Mouse (Mus musculus) heart, postnatal 14 days (tissue): ENCODE data around the gene Spock1. TPM values are rescaled to one million over a fixed set of nuclear protein-coding genes. Genes with fewer than 3 reads are reported as not detected.

ENCODE experiments used
- DNase-seq, 2 experiments: peaks; one replicate each; pipeline ENCODE4 v3.0.0; 2021 to 2022
- intact Hi-C: fragments of 180-260 bp; cut with DNase I; formaldehyde crosslinking; loops from one replicate; pipeline ENCODE4 v1.15.1; 2025
- total RNA-seq, 2 experiments: library from RNA; stranded (reverse); gene quantifications; 2 replicates each; pipeline ENCODE4 v1.2.3; 2021

Spock1 gene
- total RNA-seq, 2 experiments from 2014 or later, result 0.15 to 0.45 TPM

GRCm38 (mm10) chr13:57741186-57741585 is 166.9 kb downstream of the Spock1 start:
- intact Hi-C loops, result no loop called here
- no peak for DNase-seq

- no peak for DNase-seq
- intact Hi-C loops, result no loop called here
These were observed 167.7 kb downstream of the Spock1 start for GRCm38 (mm10) chr13:57740473-57740872.

GRCm38 (mm10) chr13:57736060-57736459 is 172.1 kb downstream of the Spock1 start:
- no peak for DNase-seq
- intact Hi-C loops, result no loop called here

GRCm38 (mm10) chr13:57734549-57734948 is 173.6 kb downstream of the Spock1 start:
- intact Hi-C loops, result no loop called here
- no peak for DNase-seq

GRCm38 (mm10) chr13:57733521-57733920 is 174.6 kb downstream of the Spock1 start:
- DNase-seq, result no peak
- intact Hi-C loops, result no loop called here

GRCm38 (mm10) chr13:57732251-57732650 is 175.9 kb downstream of the Spock1 start:
- intact Hi-C loops, result no loop called here
- no peak for DNase-seq

- no peak for DNase-seq
- intact Hi-C loops, result no loop called here
These were observed 180.4 kb downstream of the Spock1 start for GRCm38 (mm10) chr13:57727716-57728115.

GRCm38 (mm10) chr13:57726654-57727053 is 181.5 kb downstream of the Spock1 start:
- intact Hi-C loops, result no loop called here
- DNase-seq, result no peak

- intact Hi-C loops, result no loop called here
- DNase-seq, result no peak
These were observed 185.7 kb downstream of the Spock1 start for GRCm38 (mm10) chr13:57722329-57722936.

GRCm38 (mm10) chr13:57721524-57722279 is 186.4 kb downstream of the Spock1 start:
- intact Hi-C loops, result no loop called here
- no peak for DNase-seq

- DNase-seq, result no peak
- intact Hi-C loops, result no loop called here
These were observed 190.0 kb downstream of the Spock1 start for GRCm38 (mm10) chr13:57718087-57718486.

GRCm38 (mm10) chr13:57712910-57713309 is 195.2 kb downstream of the Spock1 start:
- intact Hi-C loops, result no loop called here
- DNase-seq, result no peak

GRCm38 (mm10) chr13:57708425-57708824 is 199.7 kb downstream of the Spock1 start:
- DNase-seq, result no peak
- intact Hi-C loops, result no loop called here

GRCm38 (mm10) chr13:57702966-57703365 is 205.2 kb downstream of the Spock1 start:
- no peak for DNase-seq

GRCm38 (mm10) chr13:57696685-57697084 is 211.4 kb downstream of the Spock1 start:
- intact Hi-C loops, result no loop called here
- DNase-seq, result no peak

More at GRCm38 (mm10) chr13:57702966-57703365, 205.2 kb downstream of the Spock1 start:
- intact Hi-C loops, result no loop called here

- intact Hi-C loops, result no loop called here
- DNase-seq, result no peak
These were observed 219.2 kb downstream of the Spock1 start for GRCm38 (mm10) chr13:57688926-57689325.

GRCm38 (mm10) chr13:57686437-57686836 is 221.7 kb downstream of the Spock1 start:
- DNase-seq, result no peak
- intact Hi-C loops, result no loop called here

GRCm38 (mm10) chr13:57685201-57685600 is 222.9 kb downstream of the Spock1 start:
- intact Hi-C loops, result no loop called here
- DNase-seq, result no peak

- intact Hi-C loops, result no loop called here
These were observed 228.5 kb downstream of the Spock1 start for GRCm38 (mm10) chr13:57679591-57679990.

GRCm38 (mm10) chr13:57676820-57677219 is 231.3 kb downstream of the Spock1 start:
- intact Hi-C loops, result no loop called here

More at GRCm38 (mm10) chr13:57679591-57679990, 228.5 kb downstream of the Spock1 start:
- no peak for DNase-seq

GRCm38 (mm10) chr13:57673399-57673798 is 234.7 kb downstream of the Spock1 start:
- DNase-seq, result no peak
- intact Hi-C loops, result no loop called here

More at GRCm38 (mm10) chr13:57676820-57677219, 231.3 kb downstream of the Spock1 start:
- no peak for DNase-seq

GRCm38 (mm10) chr13:57672762-57673161 is 235.4 kb downstream of the Spock1 start:
- DNase-seq, result no peak
- intact Hi-C loops, result no loop called here
